Mouse (Mus musculus): ENCODE measurements around the gene Tcf21.

DNA sequence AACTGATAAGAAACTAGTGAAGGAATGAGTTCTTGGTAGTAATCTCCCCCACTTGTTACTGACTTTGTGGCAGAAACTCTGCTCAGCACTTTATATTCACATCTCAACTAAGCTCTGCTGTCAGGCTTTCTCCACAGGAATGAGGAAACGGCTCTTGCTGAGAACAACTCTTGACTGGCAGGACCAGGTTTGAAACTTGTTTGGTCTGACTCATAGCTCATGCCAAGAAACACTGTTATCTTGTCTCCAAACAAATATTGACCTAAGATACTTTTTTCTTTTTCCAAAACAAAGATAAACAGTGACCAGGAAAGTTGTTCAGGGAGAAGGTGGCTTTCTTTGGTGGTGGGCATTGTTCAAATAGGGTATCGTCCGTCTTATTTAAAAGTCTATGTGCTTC, 45.3 kb downstream of the Tcf21 start:
- TF ChIP-seq CTCF (conservative IDR thresholded peaks at IDR 0.05; ENCODE audit: low read length) = no peak
- no peak for TF ChIP-seq NANOG (IDR thresholded peaks at IDR 0.05; ENCODE audit: borderline replicate concordance, low read length)
